Comparison of ENCODE assay signal across 8 mouse cellular contexts in the genomic region with DNA sequence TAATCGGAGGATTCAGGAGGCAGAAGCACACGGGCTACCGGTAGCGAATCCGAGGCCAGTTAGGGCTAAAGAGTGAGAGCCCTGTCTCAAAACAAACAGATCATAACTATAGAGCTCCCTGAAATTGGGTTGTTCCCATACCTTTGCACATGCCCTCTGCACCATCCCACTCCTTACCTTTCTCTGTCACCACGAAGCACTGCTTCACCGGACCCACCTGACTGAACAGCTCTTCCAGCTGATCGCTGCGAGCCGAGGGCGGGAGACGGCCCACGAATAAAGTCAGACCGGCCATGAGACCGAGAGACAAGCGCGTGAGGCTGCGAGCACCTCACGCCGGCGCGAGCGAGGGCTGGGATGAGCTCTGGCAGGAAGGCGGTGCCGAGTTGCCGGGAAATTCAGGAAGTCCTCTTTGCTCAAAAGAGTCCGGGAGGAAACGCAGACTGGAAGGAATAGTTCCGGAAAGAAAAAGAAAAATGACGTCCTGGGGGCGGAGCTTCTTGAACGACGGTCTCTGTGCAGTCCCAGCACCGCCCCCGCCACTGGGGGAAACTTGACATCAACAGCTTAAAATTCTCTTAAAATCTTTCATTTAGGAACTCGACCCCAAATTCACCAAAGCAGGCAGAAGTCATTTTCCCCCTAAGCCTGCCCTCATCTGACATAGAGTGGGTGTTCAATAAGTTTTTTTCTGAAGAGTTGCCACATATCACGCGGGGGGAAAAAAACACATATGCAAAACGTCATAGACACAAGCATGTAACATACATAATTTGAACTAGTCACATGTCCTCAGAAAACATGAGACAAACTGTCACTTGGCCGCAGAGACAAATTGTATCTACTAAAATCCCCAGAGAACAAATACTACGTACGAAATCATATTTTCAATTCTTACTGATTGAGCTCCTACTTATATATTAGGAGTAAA. TPM values are rescaled to one million over a fixed set of nuclear protein-coding genes. Genes with fewer than 3 reads are reported as not detected.
DNase-seq lines count a peak whose midpoint lies in the region; ATAC-seq and TF ChIP-seq lines count a peak whose summit lies in the region.

TSS of gene Rbm28 (minus strand) at position 693 of the 931 bp plus-strand sequence.

- no peak for TF ChIP-seq CTCF in ES-Bruce4 (IDR thresholded peaks at IDR 0.05; ENCODE audit: low read depth, low read length)
- no peak for TF ChIP-seq CTCF in heart, postnatal 0 days (IDR thresholded peaks at IDR 0.05; ENCODE audit: low read depth)
- TF ChIP-seq CTCF in testis, adult 2 months (IDR thresholded peaks at IDR 0.05; ENCODE audit: control insufficient read depth, insufficient read depth, insufficient replicate concordance, low read depth, low read length) = no peak

- 9% methylated on average over 42 of the region's 42 CpGs for WGBS in forebrain, embryonic 12.5 days
- 7% methylated on average over 42 of the region's 42 CpGs for WGBS in heart, postnatal 0 days
- 7% methylated on average over 42 of the region's 42 CpGs for WGBS in liver, embryonic 16.5 days (ENCODE audit: insufficient replicate concordance)
- 8% methylated on average over 42 of the region's 42 CpGs for WGBS in neural tube, embryonic 13.5 days

- H3K9ac ChIP-seq in ES-Bruce4 (ENCODE audit: low read depth, poor library complexity, severe bottlenecking) = peak within 1 kb of the TSS; percentile 54
- peak within 1 kb of the TSS; percentile 78 for H3K9ac ChIP-seq in forebrain, embryonic 12.5 days
- H3K9ac ChIP-seq in heart, postnatal 0 days (replicated peaks; ENCODE audit: low read depth, low read length) = peak within 1 kb of the TSS; percentile 66
- H3K9ac ChIP-seq in liver, embryonic 16.5 days (ENCODE audit: low read depth, low read length) = peak within 1 kb of the TSS; percentile 77
- peak within 1 kb of the TSS; percentile 84 for H3K9ac ChIP-seq in neural tube, embryonic 13.5 days

- peak within 1 kb of the TSS; percentile 84 for H3K4me2 ChIP-seq in forebrain, embryonic 12.5 days
- H3K4me2 ChIP-seq in heart, postnatal 0 days (ENCODE audit: low read depth, low read length) = peak within 1 kb of the TSS; percentile 74
- H3K4me2 ChIP-seq in liver, embryonic 16.5 days (ENCODE audit: low read depth, low read length) = peak within 1 kb of the TSS; percentile 71
- H3K4me2 ChIP-seq in neural tube, embryonic 13.5 days = peak within 1 kb of the TSS; percentile 90

- no peak within 1 kb of the TSS for H3K27ac ChIP-seq in ES-Bruce4 (ENCODE audit: insufficient read depth, low read length)
- no peak within 1 kb of the TSS for H3K27ac ChIP-seq in forebrain, embryonic 12.5 days
- peak within 1 kb of the TSS; percentile 63; the same call in 1 of the 2 replicates for H3K27ac ChIP-seq in heart, postnatal 0 days (ENCODE audit: low read depth)
- peak within 1 kb of the TSS; percentile 66; the same call in 1 of the 2 replicates for H3K27ac ChIP-seq in liver, embryonic 16.5 days (ENCODE audit: low read length)
- 0 out of 2 replicates have a peak within 1 kb of the TSS, but pooled peaks have one; percentile 28 for H3K27ac ChIP-seq in neural tube, embryonic 13.5 days (replicated peaks)
- peak within 1 kb of the TSS; percentile 46 for H3K27ac ChIP-seq in testis, adult 2 months (ENCODE audit: control insufficient read depth, insufficient read depth, low read depth, low read length)

- no peaks in the 10 kb centered on the region for H3K4me1 ChIP-seq in ES-Bruce4 (ENCODE audit: control insufficient read depth, insufficient read depth, low read length)
- H3K4me1 ChIP-seq in forebrain, embryonic 12.5 days = peaks cover 10% of the 10 kb centered on the region
- H3K4me1 ChIP-seq in heart, postnatal 0 days (ENCODE audit: control insufficient read depth, insufficient read depth) = no peaks in the 10 kb centered on the region
- peaks cover 9% of the 10 kb centered on the region for H3K4me1 ChIP-seq in liver, embryonic 16.5 days (ENCODE audit: control insufficient read depth, low read depth, low read length)
- H3K4me1 ChIP-seq in neural tube, embryonic 13.5 days (replicated peaks) = peaks cover 25% of the 10 kb centered on the region
- H3K4me1 ChIP-seq in testis, adult 2 months (ENCODE audit: control insufficient read depth, insufficient read depth, low read length) = no peaks in the 10 kb centered on the region; the same call in 1 of the 2 replicates

- peaks cover 6% of the 10 kb centered on the region for H3K36me3 ChIP-seq in ES-Bruce4 (ENCODE audit: control insufficient read depth, insufficient read depth, low read length, poor library complexity, severe bottlenecking)
- peaks cover 7% of the 10 kb centered on the region for H3K36me3 ChIP-seq in forebrain, embryonic 12.5 days (replicated peaks)
- peaks cover 7% of the 10 kb centered on the region for H3K36me3 ChIP-seq in heart, postnatal 0 days (replicated peaks; ENCODE audit: control insufficient read depth, insufficient read depth, low read length)
- no peaks in the 10 kb centered on the region for H3K36me3 ChIP-seq in liver, embryonic 16.5 days (ENCODE audit: control insufficient read depth, insufficient read depth)
- peaks cover 9% of the 10 kb centered on the region for H3K36me3 ChIP-seq in neural tube, embryonic 13.5 days
- no peaks in the 10 kb centered on the region for H3K36me3 ChIP-seq in testis, adult 2 months (ENCODE audit: control insufficient read depth, insufficient read depth, low read length)

- peak; percentile 67 for TF ChIP-seq POLR2A in ES-Bruce4 (IDR thresholded peaks at IDR 0.05; ENCODE audit: insufficient read depth, low read length)
- TF ChIP-seq POLR2A in testis, adult 2 months (IDR thresholded peaks at IDR 0.05; ENCODE audit: control insufficient read depth, low read depth, low read length) = peak; percentile 93

- no peak for TF ChIP-seq EP300 in ES-Bruce4 (IDR thresholded peaks at IDR 0.05; ENCODE audit: insufficient read depth, low read depth, low read length)
- no peak for TF ChIP-seq EP300 in heart, postnatal 0 days (IDR thresholded peaks at IDR 0.05; ENCODE audit: low read depth)

- no peaks in the 10 kb centered on the region for H3K9me3 ChIP-seq in ES-Bruce4 (replicated peaks; ENCODE audit: control insufficient read depth, insufficient read depth, low read length, poor library complexity, severe bottlenecking)
- H3K9me3 ChIP-seq in forebrain, embryonic 12.5 days = no peaks in the 10 kb centered on the region
- H3K9me3 ChIP-seq in heart, postnatal 0 days (replicated peaks; ENCODE audit: control insufficient read depth, low read length) = no peaks in the 10 kb centered on the region
- H3K9me3 ChIP-seq in liver, embryonic 16.5 days (replicated peaks; ENCODE audit: control insufficient read depth, low read length) = no peaks in the 10 kb centered on the region
- H3K9me3 ChIP-seq in neural tube, embryonic 13.5 days = no peaks in the 10 kb centered on the region

- peak; percentile 86 for ATAC-seq in forebrain, embryonic 12.5 days (ENCODE audit: low FRiP score)
- ATAC-seq in heart, postnatal 0 days (ENCODE audit: insufficient read depth, low read depth) = peak; percentile 82
- peak; percentile 83 for ATAC-seq in liver, embryonic 16.5 days (ENCODE audit: low read depth)
- peak; percentile 64 for ATAC-seq in neural tube, embryonic 13.5 days (ENCODE audit: low read depth)

- H3K4me3 ChIP-seq in ES-Bruce4 (ENCODE audit: low read depth, low read length) = peak within 1 kb of the TSS; percentile 89
- peak within 1 kb of the TSS; percentile 81 for H3K4me3 ChIP-seq in forebrain, embryonic 12.5 days (replicated peaks)
- H3K4me3 ChIP-seq in heart, postnatal 0 days (ENCODE audit: low read depth, low read length) = peak within 1 kb of the TSS; percentile 81
- peak within 1 kb of the TSS; percentile 79 for H3K4me3 ChIP-seq in liver, embryonic 16.5 days (ENCODE audit: low read depth, low read length)
- H3K4me3 ChIP-seq in neural tube, embryonic 13.5 days = peak within 1 kb of the TSS; percentile 72
- H3K4me3 ChIP-seq in testis, adult 2 months (ENCODE audit: control insufficient read depth, low read depth, low read length) = peak within 1 kb of the TSS; percentile 95

- H3K27me3 ChIP-seq in ES-Bruce4 (ENCODE audit: control insufficient read depth, insufficient read depth, low read length, poor library complexity, severe bottlenecking) = no peaks in the 10 kb centered on the region; the same call in 1 of the 2 replicates
- H3K27me3 ChIP-seq in forebrain, embryonic 12.5 days = peaks cover 27% of the 10 kb centered on the region
- H3K27me3 ChIP-seq in heart, postnatal 0 days (ENCODE audit: control insufficient read depth, insufficient read depth, low read length) = peaks cover 29% of the 10 kb centered on the region
- peaks cover 32% of the 10 kb centered on the region for H3K27me3 ChIP-seq in liver, embryonic 16.5 days (ENCODE audit: control insufficient read depth, insufficient read depth, low read depth, low read length)
- peaks cover 28% of the 10 kb centered on the region for H3K27me3 ChIP-seq in neural tube, embryonic 13.5 days
- H3K27me3 ChIP-seq in testis, adult 2 months (ENCODE audit: control insufficient read depth, insufficient read depth, low read length) = no peaks in the 10 kb centered on the region

- peak; percentile 94 for DNase-seq in c-Kit-positive CD71-positive TER-119-positive erythroid progenitor cells, embryonic 14.5 days (ENCODE audit: low spot score)
- peak; percentile 93 for DNase-seq in heart, postnatal 0 days (ENCODE audit: low spot score)
- DNase-seq in kidney, postnatal 4 days = peak; percentile 85 to 91

RNA-seq across cellular contexts. Expression of gene Rbm28, which starts in this region (rescaled TPM):
- polyA plus RNA-seq in ES-Bruce4 (2011; ENCODE audit: insufficient read depth, insufficient read length, low read depth, missing spikeins) = 94.5 and 97.0 TPM in 2 replicates
- polyA plus RNA-seq in forebrain, embryonic 12.5 days (2016; fragmentation: Nextera tagmentation; extraction: Ambion mirVana) = 62.9 and 67.6 TPM in 2 replicates
- total RNA-seq in heart, postnatal 0 days (2014; rRNA removed; ENCODE audit: low replicate concordance) = 6.8 and 15.3 TPM in 2 replicates
- polyA plus RNA-seq in heart, postnatal 0 days (2015; fragmentation: Nextera tagmentation; extraction: Ambion mirVana) = 13.3 and 15.1 TPM in 2 replicates
- 8.8 and 8.9 TPM in 2 replicates for polyA plus RNA-seq in liver, embryonic 16.5 days (2015; fragmentation: Nextera tagmentation; extraction: Ambion mirVana)
- polyA plus RNA-seq in neural tube, embryonic 13.5 days (2015; fragmentation: Nextera tagmentation; extraction: Ambion mirVana) = 41.3 and 44.4 TPM in 2 replicates
- polyA plus RNA-seq in testis, adult 2 months (2012; rRNA removed) = 27.1 and 27.5 TPM in 2 replicates

Comparison
In these comparisons a context has a peak if more than half of its experiments do, and no peak if none do; other contexts are left out.
1. H3K27ac ChIP-seq: peak in heart, postnatal 0 days (single experiment), liver, embryonic 16.5 days (single experiment), neural tube, embryonic 13.5 days (single experiment) and testis, adult 2 months (single experiment); none in ES-Bruce4 (single experiment) and forebrain, embryonic 12.5 days (single experiment).
2. Peak in every context shown above with its lines, with median percentiles within 50 percentile points of each other: H3K4me3 ChIP-seq, H3K9ac ChIP-seq, DNase-seq, ATAC-seq and H3K4me2 ChIP-seq.